Mouse (Mus musculus): Measurements from ENCODE around the gene Srsf1. TPM values are rescaled to one million over a fixed set of nuclear protein-coding genes. Genes with fewer than 3 reads are reported as not detected.

Srsf1 gene
- polyA plus RNA-seq, 1 experiment = 247 TPM

GRCm38 (mm10) chr11:88011208-88011913, 35.8 kb upstream of the Srsf1 start:
- peak; percentile 3 for DNase-seq
- no peak overlapping the region for H3K4me3 ChIP-seq (ENCODE audit: control insufficient read depth, insufficient read depth, low read length)
- 0 out of 2 replicates have a peak overlapping the region, but pooled peaks have one; percentile 5 for H3K27ac ChIP-seq (ENCODE audit: control insufficient read depth, insufficient read depth, low read length)
- H3K27me3 ChIP-seq (ENCODE audit: control insufficient read depth, insufficient read depth, low read length) = no peaks in the 10 kb centered on the region
- 74% methylated on average over 11 of the region's 11 CpGs for WGBS
- no peaks in the 10 kb centered on the region for H3K4me1 ChIP-seq (replicated peaks; ENCODE audit: control insufficient read depth, insufficient read depth, low read length)
- no peaks in the 10 kb centered on the region for H3K36me3 ChIP-seq (ENCODE audit: control insufficient read depth, insufficient read depth, low read length)
- TF ChIP-seq POLR2A (IDR thresholded peaks at IDR 0.05; ENCODE audit: control insufficient read depth, extremely low read depth, insufficient read depth, low read length, poor library complexity) = no peak
- no peak for TF ChIP-seq CTCF (IDR thresholded peaks at IDR 0.05; ENCODE audit: borderline replicate concordance, control insufficient read depth, extremely low read depth, insufficient read depth, low read length, poor library complexity)

GRCm38 (mm10) chr11:88011914-88012419, 35.2 kb upstream of the Srsf1 start:
- Histone ChIP-seq H3K27ac (ENCODE audit: control insufficient read depth, insufficient read depth, low read length) (no peak overlapping the region), H3K36me3 (ENCODE audit: control insufficient read depth, insufficient read depth, low read length) (no peaks in the 10 kb centered on the region), H3K4me1 (replicated peaks; ENCODE audit: control insufficient read depth, insufficient read depth, low read length) (no peaks in the 10 kb centered on the region), H3K27me3 (ENCODE audit: control insufficient read depth, insufficient read depth, low read length) (no peaks in the 10 kb centered on the region), H3K4me3 (ENCODE audit: control insufficient read depth, insufficient read depth, low read length) (no peak overlapping the region)
- DNase-seq = no peak
- TF ChIP-seq POLR2A (IDR thresholded peaks at IDR 0.05; ENCODE audit: control insufficient read depth, extremely low read depth, insufficient read depth, low read length, poor library complexity) = no peak
- TF ChIP-seq CTCF (IDR thresholded peaks at IDR 0.05; ENCODE audit: borderline replicate concordance, control insufficient read depth, extremely low read depth, insufficient read depth, low read length, poor library complexity) = no peak
- 87% methylated on average over 7 of the region's 7 CpGs for WGBS

DNA sequence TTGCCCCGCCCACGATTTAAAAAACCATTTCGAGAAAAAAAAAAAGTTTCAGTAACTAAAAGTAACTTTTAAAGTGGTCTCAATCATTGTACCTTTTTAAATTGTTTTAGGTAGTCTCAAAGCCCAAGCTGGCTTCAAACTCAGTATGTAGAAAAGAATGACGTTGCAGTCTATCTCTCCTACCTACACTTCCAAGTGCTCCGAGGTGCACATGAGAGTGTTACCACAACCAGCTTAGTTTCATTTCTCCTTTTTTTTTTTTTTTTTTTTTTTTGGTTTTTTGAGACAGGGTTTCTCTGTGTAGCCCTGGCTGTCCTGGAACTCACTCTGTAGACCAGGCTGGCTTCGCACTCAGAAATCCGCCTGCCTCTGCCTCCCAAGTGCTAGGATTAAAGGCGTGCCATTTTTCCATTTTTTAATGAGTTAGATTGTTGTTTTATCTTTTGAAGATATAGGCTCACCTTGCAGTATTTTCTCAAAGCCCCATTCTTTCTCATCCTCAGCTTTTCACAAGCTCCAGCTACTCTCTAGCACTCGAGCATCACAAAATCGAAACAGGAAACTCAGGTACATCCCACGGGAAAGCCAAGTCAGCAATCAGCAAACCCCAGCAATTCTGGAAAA, 34.4 kb upstream of the Srsf1 start:
- H3K4me3 ChIP-seq (ENCODE audit: control insufficient read depth, insufficient read depth, low read length) = no peak overlapping the region
- no peak for DNase-seq
- H3K4me1 ChIP-seq (replicated peaks; ENCODE audit: control insufficient read depth, insufficient read depth, low read length) = no peaks in the 10 kb centered on the region
- H3K27ac ChIP-seq (ENCODE audit: control insufficient read depth, insufficient read depth, low read length) = no peak overlapping the region
- H3K27me3 ChIP-seq (ENCODE audit: control insufficient read depth, insufficient read depth, low read length) = no peaks in the 10 kb centered on the region
- H3K36me3 ChIP-seq (ENCODE audit: control insufficient read depth, insufficient read depth, low read length) = no peaks in the 10 kb centered on the region
- 69% methylated on average over 11 of the region's 11 CpGs for WGBS
- TF ChIP-seq CTCF (IDR thresholded peaks at IDR 0.05; ENCODE audit: borderline replicate concordance, control insufficient read depth, extremely low read depth, insufficient read depth, low read length, poor library complexity) = no peak
- TF ChIP-seq POLR2A (IDR thresholded peaks at IDR 0.05; ENCODE audit: control insufficient read depth, extremely low read depth, insufficient read depth, low read length, poor library complexity) = no peak

- Histone ChIP-seq H3K36me3 (ENCODE audit: control insufficient read depth, insufficient read depth, low read length) (no peaks in the 10 kb centered on the region), H3K27ac (ENCODE audit: control insufficient read depth, insufficient read depth, low read length) (no peak overlapping the region), H3K4me1 (replicated peaks; ENCODE audit: control insufficient read depth, insufficient read depth, low read length) (no peaks in the 10 kb centered on the region), H3K4me3 (ENCODE audit: control insufficient read depth, insufficient read depth, low read length) (no peak overlapping the region), H3K27me3 (ENCODE audit: control insufficient read depth, insufficient read depth, low read length) (no peaks in the 10 kb centered on the region)
- WGBS = 95% methylated on average over 10 of the region's 10 CpGs
- TF ChIP-seq CTCF (IDR thresholded peaks at IDR 0.05; ENCODE audit: borderline replicate concordance, control insufficient read depth, extremely low read depth, insufficient read depth, low read length, poor library complexity) (no peak), POLR2A (IDR thresholded peaks at IDR 0.05; ENCODE audit: control insufficient read depth, extremely low read depth, insufficient read depth, low read length, poor library complexity) (no peak)
- DNase-seq = no peak
These were observed 33.5 kb upstream of the Srsf1 start for GRCm38 (mm10) chr11:88013632-88014031.

DNA sequence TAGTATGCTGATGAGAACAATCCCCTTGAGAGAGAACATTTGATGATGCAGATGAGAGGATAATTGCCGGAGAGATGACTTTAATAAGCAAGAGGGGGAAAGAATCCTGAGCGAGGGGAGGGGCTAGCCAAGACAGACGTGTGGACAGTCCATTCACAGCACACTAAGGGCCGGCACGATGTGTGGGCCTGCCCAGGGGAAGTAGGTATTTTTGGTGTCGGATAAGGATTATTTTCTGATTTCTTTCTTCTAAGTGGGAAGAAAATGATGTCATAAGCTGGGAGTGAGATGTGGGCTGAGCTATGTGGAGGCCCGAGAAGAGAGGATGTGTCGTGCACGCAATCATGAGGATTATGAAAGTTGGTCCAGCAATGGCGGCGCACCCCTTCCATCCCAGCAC, 32.0 kb upstream of the Srsf1 start:
- DNase-seq = no peak
- Histone ChIP-seq H3K27me3 (ENCODE audit: control insufficient read depth, insufficient read depth, low read length) (no peaks in the 10 kb centered on the region), H3K27ac (ENCODE audit: control insufficient read depth, insufficient read depth, low read length) (no peak overlapping the region), H3K36me3 (ENCODE audit: control insufficient read depth, insufficient read depth, low read length) (no peaks in the 10 kb centered on the region), H3K4me3 (ENCODE audit: control insufficient read depth, insufficient read depth, low read length) (no peak overlapping the region), H3K4me1 (replicated peaks; ENCODE audit: control insufficient read depth, insufficient read depth, low read length) (no peaks in the 10 kb centered on the region)
- TF ChIP-seq CTCF (IDR thresholded peaks at IDR 0.05; ENCODE audit: borderline replicate concordance, control insufficient read depth, extremely low read depth, insufficient read depth, low read length, poor library complexity) (no peak), POLR2A (IDR thresholded peaks at IDR 0.05; ENCODE audit: control insufficient read depth, extremely low read depth, insufficient read depth, low read length, poor library complexity) (no peak)
- WGBS = 95% methylated on average over 11 of the region's 11 CpGs

- H3K27me3 ChIP-seq (ENCODE audit: control insufficient read depth, insufficient read depth, low read length) = no peaks in the 10 kb centered on the region
These were observed 31.4 kb upstream of the Srsf1 start for GRCm38 (mm10) chr11:88015795-88016194.

More at GRCm38 (mm10) chr11:88015795-88016194, 31.4 kb upstream of the Srsf1 start:
- Histone ChIP-seq H3K4me3 (ENCODE audit: control insufficient read depth, insufficient read depth, low read length) (no peak overlapping the region), H3K36me3 (ENCODE audit: control insufficient read depth, insufficient read depth, low read length) (no peaks in the 10 kb centered on the region), H3K27ac (ENCODE audit: control insufficient read depth, insufficient read depth, low read length) (no peak overlapping the region), H3K4me1 (replicated peaks; ENCODE audit: control insufficient read depth, insufficient read depth, low read length) (no peaks in the 10 kb centered on the region)
- WGBS = 95% methylated on average over 6 of the region's 6 CpGs
- no peak for DNase-seq
- TF ChIP-seq POLR2A (IDR thresholded peaks at IDR 0.05; ENCODE audit: control insufficient read depth, extremely low read depth, insufficient read depth, low read length, poor library complexity) = no peak
- no peak for TF ChIP-seq CTCF (IDR thresholded peaks at IDR 0.05; ENCODE audit: borderline replicate concordance, control insufficient read depth, extremely low read depth, insufficient read depth, low read length, poor library complexity)
